Mouse (Mus musculus) forebrain, postnatal 0 days (tissue): ENCODE measurements around the gene Rassf4. TPM values are rescaled to one million over a fixed set of nuclear protein-coding genes. Genes with fewer than 3 reads are reported as not detected.

ENCODE experiments used
- ATAC-seq: fragments of 200-750 bp; cut with Nextera tagmentation; 2 replicates; pipeline ENCODE4 v1.8.0; 2017; ENCODE audit warnings: mild to moderate bottlenecking, moderate library complexity
- DNase-seq: peaks from one replicate; pipeline ENCODE4 v3.0.0-alpha.2; 2015
- H3K27ac ChIP-seq: fragments of 300-500 bp; sonication (generic); 2 replicates; pipeline ENCODE4 v1.5.1; 2014; ENCODE audit warnings: low read depth, mild to moderate bottlenecking, antibody characterized with exemption, low read length, moderate library complexity, mixed read lengths
- H3K27me3 ChIP-seq: fragments of 300-500 bp; sonication (generic); 2 replicates; pipeline ENCODE4 v1.6.1; 2014; ENCODE audit warnings: mild to moderate bottlenecking, low read length, mixed read lengths; ENCODE audit not compliant: insufficient read depth
- H3K36me3 ChIP-seq: fragments of 300-500 bp; sonication (generic); 2 replicates; pipeline ENCODE4 v1.6.1; 2014; ENCODE audit warnings: mild to moderate bottlenecking, moderate library complexity; ENCODE audit not compliant: insufficient read depth
- H3K4me1 ChIP-seq: fragments of 300-500 bp; sonication (generic); 2 replicates; pipeline ENCODE4 v1.6.1; 2014; ENCODE audit warnings: antibody characterized with exemption; ENCODE audit not compliant: insufficient read depth
- H3K4me2 ChIP-seq: fragments of 300-500 bp; sonication (generic); 2 replicates; pipeline ENCODE4 v1.6.1; 2014; ENCODE audit warnings: low read depth, mild to moderate bottlenecking, moderate library complexity
- H3K4me3 ChIP-seq: fragments of 300-500 bp; sonication (generic); 2 replicates; pipeline ENCODE4 v1.5.1; 2014; ENCODE audit warnings: low read depth, low read length, mixed read lengths
- H3K9ac ChIP-seq: fragments of 300-500 bp; sonication (generic); 2 replicates; pipeline ENCODE4 v1.6.1; 2014; ENCODE audit warnings: mild to moderate bottlenecking
- H3K9me3 ChIP-seq: fragments of 300-500 bp; sonication (generic); 2 replicates; pipeline ENCODE4 v1.6.1; 2016; ENCODE audit warnings: low read length
- CTCF ChIP-seq: sonication (generic); IDR thresholded peaks from 2 replicates; pipeline ENCODE4 v1.5.1; 2016; ENCODE audit warnings: antibody characterized with exemption, control low read depth, low read depth
- WGBS: fragments of 180-500 bp; shearing (Covaris S2); extraction: QIAGEN DNeasy Blood & Tissue Kit; methylation state at CpG from one replicate; pipeline ENCODE4 v1.1.7; 2014; 5-methylcytosine and 5-hydroxymethylcytosine counted together
- polyA plus RNA-seq: library from polyadenylated mRNA; unstranded; fragments of >200 nt; fragmentation: Nextera tagmentation; extraction: Ambion mirVana; gene quantifications from 2 replicates; pipeline ENCODE4 v1.2.1, GENCODE M21; 2015
- total RNA-seq: library from RNA; depleted of rRNA; stranded (reverse); fragments of >200 nt; gene quantifications from 2 replicates; pipeline ENCODE4 v1.2.3, GENCODE M21; 2014

The Rassf4 gene
- total and polyA plus RNA-seq, 2 experiments from 2014 or later, result 2.8 to 6.5 TPM

DNA sequence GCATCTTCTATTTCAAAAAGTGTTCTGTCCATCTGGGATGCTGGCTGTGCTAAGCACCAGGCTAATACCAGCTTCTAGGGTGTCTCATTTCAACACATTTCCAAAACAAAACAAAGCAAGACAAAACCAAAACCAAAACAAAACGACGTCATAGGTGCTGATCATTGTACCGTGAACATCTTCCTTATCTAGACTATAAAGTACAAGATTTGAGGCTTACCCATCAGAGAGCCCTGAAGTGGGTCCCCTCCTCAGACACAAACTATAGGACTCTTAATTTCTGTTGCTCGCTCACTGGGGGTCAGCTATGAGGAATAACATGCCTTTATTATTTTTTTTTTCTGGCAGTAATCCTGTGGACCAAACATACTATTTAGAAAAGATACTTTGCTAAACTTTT, 19.9 kb upstream of the Rassf4 start:
- DNase-seq (no peak), ATAC-seq (no peak)
- 76% methylated on average over 4 of the region's 4 CpGs for WGBS
- Histone ChIP-seq H3K4me3 (no peak overlapping the region), H3K4me2 (no peak overlapping the region), H3K27ac (no peak overlapping the region), H3K9me3 (no peaks in the 10 kb centered on the region), H3K4me1 (no peaks in the 10 kb centered on the region), H3K36me3 (no peaks in the 10 kb centered on the region), H3K9ac (no peak overlapping the region), H3K27me3 (no peaks in the 10 kb centered on the region)
- TF ChIP-seq CTCF, result no peak

DNA sequence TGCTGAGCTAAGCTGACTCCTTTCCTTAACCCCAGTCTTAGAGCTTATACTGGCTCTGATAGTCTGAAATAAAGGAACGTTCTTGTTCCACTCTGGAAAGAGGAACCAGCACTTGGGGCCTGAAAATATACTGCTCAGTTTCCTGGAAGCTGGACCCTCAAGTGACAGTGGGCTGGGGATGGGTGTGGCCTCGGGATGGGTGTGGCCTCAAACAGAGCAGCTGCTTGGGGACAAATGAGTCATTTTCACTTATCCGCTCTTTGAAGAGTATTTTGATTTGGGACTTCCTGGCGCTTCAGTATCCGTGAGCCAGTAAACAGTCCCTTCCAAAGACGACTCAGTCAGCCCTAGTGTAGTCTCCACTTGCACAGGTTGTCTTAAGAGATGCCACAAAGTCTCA, 8.6 kb upstream of the Rassf4 start:
- no peak for TF ChIP-seq CTCF
- no peak for ATAC-seq
- no peaks in the 10 kb centered on the region for H3K4me1 ChIP-seq
- H3K27ac ChIP-seq, result no peak overlapping the region
- no peaks in the 10 kb centered on the region for H3K9me3 ChIP-seq
- H3K9ac ChIP-seq, result no peak overlapping the region
- WGBS, result 68% methylated on average over 6 of the region's 6 CpGs
- no peak overlapping the region for H3K4me3 ChIP-seq
- no peak overlapping the region for H3K4me2 ChIP-seq
- H3K36me3 ChIP-seq, result no peaks in the 10 kb centered on the region
- no peak for DNase-seq
- H3K27me3 ChIP-seq, result no peaks in the 10 kb centered on the region

DNA sequence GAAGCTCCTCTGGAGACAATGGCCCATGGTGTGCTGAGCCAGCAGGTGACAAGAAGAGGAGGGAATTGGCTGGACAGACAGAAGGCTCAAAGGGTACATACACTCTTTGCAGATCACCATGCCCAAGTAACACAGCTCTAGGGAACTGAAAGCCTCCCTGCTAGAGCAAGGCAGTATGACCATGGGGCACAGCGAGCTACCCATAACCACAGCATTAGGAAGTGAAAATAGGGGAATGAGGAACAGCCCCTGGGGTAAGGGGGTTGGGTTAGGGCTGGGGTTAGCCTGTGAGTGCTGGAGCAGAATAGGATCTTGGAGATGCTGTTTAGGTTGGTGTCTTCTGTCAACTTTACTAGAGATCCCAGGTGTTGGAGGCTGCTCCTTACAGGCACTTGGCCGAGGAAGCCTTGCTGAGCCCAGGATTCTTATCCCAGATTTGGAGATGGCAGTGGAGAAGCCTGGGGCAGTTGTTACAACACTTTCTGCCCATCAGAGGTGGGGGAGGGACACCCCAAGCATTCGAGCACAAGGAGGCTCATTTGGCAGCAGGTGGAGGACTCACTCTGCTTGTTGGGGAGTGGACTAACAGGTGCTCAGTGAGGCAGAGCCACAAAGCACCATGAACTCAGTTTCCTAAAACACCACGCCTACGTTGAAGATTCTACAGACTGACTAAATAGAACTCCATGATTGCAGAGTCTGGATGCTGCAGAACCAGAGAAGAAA, 6.0 kb upstream of the Rassf4 start:
- H3K4me1 ChIP-seq, result no peaks in the 10 kb centered on the region
- H3K9me3 ChIP-seq, result no peaks in the 10 kb centered on the region
- WGBS, result 80% methylated on average over 5 of the region's 5 CpGs
- no peaks in the 10 kb centered on the region for H3K27me3 ChIP-seq
- no peak overlapping the region for H3K27ac ChIP-seq
- no peak overlapping the region for H3K4me3 ChIP-seq
- no peak for ATAC-seq
- no peaks in the 10 kb centered on the region for H3K36me3 ChIP-seq
- no peak for TF ChIP-seq CTCF
- DNase-seq, result no peak
- H3K4me2 ChIP-seq, result no peak overlapping the region
- no peak overlapping the region for H3K9ac ChIP-seq

DNA sequence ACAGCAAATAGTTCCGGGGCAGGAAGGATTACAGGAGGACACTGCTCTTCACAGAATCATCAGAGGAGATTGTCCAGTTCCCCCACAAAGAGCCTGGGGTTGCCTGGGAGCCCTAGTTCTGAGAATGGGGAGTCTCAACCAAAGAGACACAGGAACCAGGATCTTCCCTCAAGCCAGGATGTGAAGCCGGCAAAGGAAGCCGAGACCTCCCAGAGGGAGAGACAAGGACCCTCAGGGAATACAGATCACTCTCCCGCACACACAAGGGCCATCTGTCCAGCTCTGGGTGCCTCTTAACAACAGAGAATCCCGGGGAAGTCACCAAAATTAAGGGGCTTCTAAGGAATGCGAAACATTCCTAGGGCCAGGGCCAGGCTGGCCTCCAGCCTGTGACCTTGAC, 3.6 kb upstream of the Rassf4 start:
- ATAC-seq (no peak), DNase-seq (no peak)
- 77% methylated on average over 6 of the region's 6 CpGs for WGBS
- H3K27ac ChIP-seq, result no peak overlapping the region
- no peak overlapping the region for H3K4me3 ChIP-seq
- no peak overlapping the region for H3K4me2 ChIP-seq
- H3K9me3 ChIP-seq, result no peaks in the 10 kb centered on the region
- H3K27me3 ChIP-seq, result no peaks in the 10 kb centered on the region
- no peaks in the 10 kb centered on the region for H3K36me3 ChIP-seq
- H3K9ac ChIP-seq, result no peak overlapping the region
- no peak for TF ChIP-seq CTCF
- H3K4me1 ChIP-seq, result no peaks in the 10 kb centered on the region

DNA sequence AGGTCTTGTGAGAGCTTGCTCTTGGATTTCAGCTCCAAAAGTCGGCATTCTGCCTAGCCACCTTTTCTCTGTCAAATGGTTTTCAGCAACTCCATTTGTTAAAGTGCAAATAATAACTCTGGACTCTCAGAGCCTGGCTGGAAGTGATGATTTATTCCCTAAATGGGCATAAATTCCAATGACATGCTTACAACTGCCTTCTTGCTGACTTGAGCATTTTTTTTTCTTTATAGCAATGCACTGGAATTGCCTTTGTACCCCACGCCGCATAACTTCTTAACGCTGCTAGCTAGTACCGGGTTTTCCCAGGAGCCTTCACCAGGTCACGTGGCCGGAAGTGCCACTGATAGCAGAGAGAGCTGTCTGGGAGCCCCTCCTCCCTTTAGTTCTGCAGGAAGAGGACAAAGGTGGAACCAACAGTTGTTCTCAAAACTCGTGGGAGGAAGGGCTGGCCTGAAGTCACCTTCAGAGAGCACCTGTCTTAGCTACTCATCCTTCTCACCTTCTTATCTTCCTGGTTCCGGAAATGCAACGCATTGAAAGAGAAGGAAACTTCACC, 2.7 kb upstream of the Rassf4 start:
- H3K9me3 ChIP-seq, result no peaks in the 10 kb centered on the region
- ATAC-seq (no peak), DNase-seq (no peak)
- no peaks in the 10 kb centered on the region for H3K4me1 ChIP-seq
- no peak overlapping the region for H3K27ac ChIP-seq
- H3K4me3 ChIP-seq, result no peak overlapping the region
- H3K9ac ChIP-seq, result no peak overlapping the region
- H3K27me3 ChIP-seq, result no peaks in the 10 kb centered on the region
- no peak overlapping the region for H3K4me2 ChIP-seq
- 87% methylated on average over 10 of the region's 10 CpGs for WGBS
- TF ChIP-seq CTCF, result no peak
- H3K36me3 ChIP-seq, result no peaks in the 10 kb centered on the region

DNA sequence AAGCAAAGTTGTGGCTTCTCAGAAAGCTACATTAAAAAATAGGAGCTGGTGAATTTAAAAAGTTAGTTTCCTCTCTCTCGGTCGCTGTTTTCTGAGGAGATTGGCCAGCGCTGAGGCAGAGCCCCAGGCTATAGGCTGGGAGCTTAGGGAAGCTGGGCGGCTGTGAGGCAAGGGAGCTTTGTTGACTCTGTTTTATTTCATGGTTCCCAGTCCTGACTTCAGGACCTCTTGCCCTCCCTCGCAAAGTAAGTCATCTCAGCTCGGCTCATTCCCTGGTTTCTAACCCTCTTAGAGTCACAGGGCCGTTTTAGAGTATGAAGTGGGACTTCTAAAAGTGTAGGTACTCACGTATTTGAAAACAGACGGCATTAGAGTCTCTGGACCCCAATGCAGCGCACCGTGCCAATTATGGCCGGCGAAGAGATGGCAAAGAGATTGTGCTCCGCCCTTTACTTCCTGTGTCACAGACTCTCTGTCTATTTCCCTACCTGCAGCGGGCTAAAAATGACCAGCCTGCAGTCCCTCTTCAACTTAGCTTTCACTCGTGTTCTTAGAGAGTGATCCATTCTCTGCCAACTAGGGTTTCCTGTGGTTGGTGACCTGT, 633 bp upstream of the Rassf4 start:
- no peak for TF ChIP-seq CTCF
- Histone ChIP-seq H3K9me3 (no peaks in the 10 kb centered on the region), H3K4me1 (no peaks in the 10 kb centered on the region), H3K9ac (no peak overlapping the region), H3K4me2 (peak overlapping the region; percentile 100), H3K27ac (no peak overlapping the region), H3K36me3 (no peaks in the 10 kb centered on the region), H3K4me3 (peak overlapping the region; percentile 51), H3K27me3 (no peaks in the 10 kb centered on the region)
- 20% methylated on average over 16 of the region's 16 CpGs for WGBS
- DNase-seq, result no peak
- no peak; the same call in 1 of the 2 replicates for ATAC-seq

DNA sequence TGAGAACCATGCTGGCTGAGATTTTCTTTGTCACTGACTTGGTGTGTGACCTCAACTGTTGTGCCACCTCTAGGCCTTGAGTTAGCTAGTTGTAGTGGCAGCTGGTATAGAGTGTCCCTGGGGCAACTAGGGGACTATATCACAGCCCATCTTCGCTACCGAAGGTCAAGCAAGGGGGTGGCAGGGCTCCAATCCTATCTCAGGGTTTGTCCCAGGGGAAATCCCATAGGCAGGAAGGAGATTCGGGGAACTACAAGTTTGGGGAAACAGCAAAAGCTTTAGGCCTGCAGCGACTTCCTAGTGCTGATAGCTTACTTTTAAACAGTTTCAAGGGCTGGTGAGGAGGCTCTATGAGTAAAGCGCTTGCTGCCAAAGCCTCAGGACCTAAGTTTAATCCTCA, 1.4 kb downstream of the Rassf4 start:
- TF ChIP-seq CTCF, result no peak
- H3K36me3 ChIP-seq, result no peaks in the 10 kb centered on the region

More for the DNA sequence above, 1.4 kb downstream of the Rassf4 start:
- Histone ChIP-seq H3K9ac (no peak overlapping the region), H3K4me3 (no peak overlapping the region), H3K4me2 (no peak overlapping the region), H3K27ac (no peak overlapping the region), H3K9me3 (no peaks in the 10 kb centered on the region), H3K27me3 (no peaks in the 10 kb centered on the region), H3K4me1 (no peaks in the 10 kb centered on the region)
- 76% methylated on average over 5 of the region's 5 CpGs for WGBS
- ATAC-seq (no peak), DNase-seq (no peak)
